Mouse (Mus musculus) hindbrain, embryonic 16.5 days (tissue): ENCODE measurements at regions not wholly inside any gene's neighbourhood (a gene's known extent, or its start where the extent isn't known, plus 50 kb on each side); places are given as distances from the start of the nearest gene placed in this dataset.

Experiments used
- ATAC-seq: fragments of 200-750 bp; cut with Nextera tagmentation; 2 replicates; pipeline ENCODE4 v1.8.0; 2017; ENCODE audit warnings: moderate TSS enrichment, moderate library complexity
- H3K27ac ChIP-seq: fragments of 300-500 bp; sonication (generic); 2 replicates; pipeline ENCODE4 v1.5.1; 2014; ENCODE audit warnings: low read depth, mild to moderate bottlenecking, control low read depth, low read length, moderate library complexity
- H3K27me3 ChIP-seq: fragments of 300-500 bp; sonication (generic); replicated peaks from 2 replicates; pipeline ENCODE4 v1.6.1; 2014; ENCODE audit warnings: low read length; ENCODE audit not compliant: control insufficient read depth, insufficient read depth
- H3K36me3 ChIP-seq: fragments of 300-500 bp; sonication (generic); 2 replicates; pipeline ENCODE4 v1.6.1; 2014; ENCODE audit warnings: mild to moderate bottlenecking, low read length, moderate library complexity, mixed read lengths; ENCODE audit not compliant: control insufficient read depth, insufficient read depth
- H3K4me1 ChIP-seq: fragments of 300-500 bp; sonication (generic); 2 replicates; pipeline ENCODE4 v1.6.1; 2014; ENCODE audit warnings: low read depth, low read length; ENCODE audit not compliant: control insufficient read depth, insufficient read depth
- H3K4me2 ChIP-seq: fragments of 300-500 bp; sonication (generic); 2 replicates; pipeline ENCODE4 v1.6.1; 2014; ENCODE audit warnings: mild to moderate bottlenecking, low read length, control low read depth, moderate library complexity
- H3K4me3 ChIP-seq: fragments of 300-500 bp; sonication (generic); 2 replicates; pipeline ENCODE4 v1.5.1; 2014; ENCODE audit warnings: mild to moderate bottlenecking, low read length, control low read depth, moderate library complexity
- H3K9ac ChIP-seq: fragments of 300-500 bp; sonication (generic); 2 replicates; pipeline ENCODE4 v1.6.1; 2014; ENCODE audit warnings: low read depth, mild to moderate bottlenecking, control low read depth, low read length, moderate library complexity
- H3K9me3 ChIP-seq: fragments of 300-500 bp; sonication (generic); 2 replicates; pipeline ENCODE4 v1.6.1; 2014; ENCODE audit warnings: mild to moderate bottlenecking, low read length, moderate library complexity; ENCODE audit not compliant: control insufficient read depth
- WGBS: fragments of 180-500 bp; shearing (Covaris S2); extraction: QIAGEN DNeasy Blood & Tissue Kit; methylation state at CpG from one replicate; pipeline ENCODE4 v1.1.7; 2014; 5-methylcytosine and 5-hydroxymethylcytosine counted together

DNA sequence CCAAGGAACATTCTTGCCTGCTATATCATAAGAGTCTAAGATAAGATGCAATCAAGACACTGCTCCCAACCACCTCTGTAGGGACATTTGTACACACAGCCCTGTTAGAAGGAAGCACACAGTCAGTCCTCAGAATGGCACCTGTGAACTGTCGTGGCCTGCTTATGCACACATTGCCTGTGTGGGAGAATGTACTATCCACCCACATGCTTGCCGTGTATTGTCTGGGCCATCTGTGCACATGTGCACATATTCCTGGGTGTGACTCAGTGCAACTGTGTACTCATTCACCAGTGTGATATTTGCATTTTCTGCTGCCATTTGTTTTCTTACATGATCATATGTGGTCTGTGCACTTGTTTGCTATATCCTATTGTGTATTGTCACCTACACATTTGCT, 333.8 kb upstream of the 3110018I06Rik start:
- no peaks in the 10 kb centered on the region for H3K36me3 ChIP-seq
- no peak overlapping the region for H3K4me2 ChIP-seq
- H3K4me1 ChIP-seq = no peaks in the 10 kb centered on the region
- no peak for ATAC-seq
- no peak overlapping the region for H3K9ac ChIP-seq
- 89% methylated on average over 2 of the region's 2 CpGs for WGBS
- no peak overlapping the region for H3K4me3 ChIP-seq
- peaks cover 2% of the 10 kb centered on the region; the same call in 1 of the 2 replicates for H3K27me3 ChIP-seq
- H3K27ac ChIP-seq = no peak overlapping the region
- no peaks in the 10 kb centered on the region for H3K9me3 ChIP-seq

DNA sequence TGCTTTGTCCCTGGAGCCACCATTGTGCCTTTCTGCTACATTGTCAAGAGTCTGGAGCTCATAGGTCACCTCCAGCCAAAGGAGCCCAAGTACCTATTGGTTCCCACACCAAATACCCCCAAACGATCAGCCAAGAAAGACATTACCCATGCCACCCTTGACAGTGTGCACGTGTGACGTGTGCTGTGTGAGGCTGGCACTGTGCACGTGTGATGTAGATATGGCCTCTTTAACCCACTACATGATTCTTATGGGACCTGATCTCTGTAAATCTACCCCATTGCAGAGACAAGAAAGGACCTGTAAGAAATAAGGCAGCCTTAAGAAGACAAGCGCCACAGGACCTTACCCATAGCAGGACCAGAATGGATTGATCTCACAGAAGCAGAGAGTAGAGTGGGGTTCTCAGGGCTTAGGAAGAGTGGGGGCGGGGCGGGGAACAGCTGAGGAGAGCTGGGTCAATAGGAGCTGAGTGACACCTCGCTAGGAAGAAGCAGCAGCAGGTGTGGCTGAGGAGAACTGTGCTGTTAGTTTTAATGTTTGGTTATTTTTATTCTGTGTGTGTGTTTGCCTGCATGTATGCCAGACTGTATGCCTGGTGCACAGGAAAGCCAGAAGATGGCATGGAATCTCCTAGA, 331.5 kb upstream of the 3110018I06Rik start:
- H3K9ac ChIP-seq = no peak overlapping the region
- 80% methylated on average over 8 of the region's 8 CpGs for WGBS
- H3K36me3 ChIP-seq = no peaks in the 10 kb centered on the region
- H3K9me3 ChIP-seq = no peaks in the 10 kb centered on the region
- no peak for ATAC-seq
- no peak overlapping the region for H3K4me3 ChIP-seq
- no peak overlapping the region for H3K4me2 ChIP-seq
- peaks cover 2% of the 10 kb centered on the region; the same call in 1 of the 2 replicates for H3K27me3 ChIP-seq
- no peak overlapping the region for H3K27ac ChIP-seq
- H3K4me1 ChIP-seq = 0 out of 2 replicates have a peak, but pooled peaks cover 2% of the 10 kb centered on the region

DNA sequence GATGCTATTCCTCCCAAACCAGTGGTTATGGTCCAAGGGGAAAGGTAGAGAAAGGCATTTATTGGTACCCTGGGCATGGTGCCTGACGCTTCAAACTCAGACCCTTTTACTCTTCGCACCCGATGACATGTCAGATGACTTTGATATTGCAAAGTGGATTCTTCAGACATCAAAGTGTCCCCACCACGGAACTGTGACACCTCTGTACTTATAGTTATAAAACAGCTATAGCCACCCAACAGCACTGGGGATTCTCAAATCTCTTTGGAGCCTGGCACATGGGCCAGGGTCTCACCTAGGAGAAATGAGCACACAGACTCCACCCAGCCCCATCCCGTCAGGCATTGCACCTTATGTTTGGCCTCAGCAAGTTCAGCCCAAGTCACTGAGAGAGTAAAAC, 329.3 kb upstream of the 3110018I06Rik start:
- Histone ChIP-seq H3K4me1 (0 out of 2 replicates have a peak, but pooled peaks cover 2% of the 10 kb centered on the region), H3K36me3 (no peaks in the 10 kb centered on the region), H3K27ac (no peak overlapping the region), H3K27me3 (peaks cover 2% of the 10 kb centered on the region; the same call in 1 of the 2 replicates), H3K9me3 (no peaks in the 10 kb centered on the region), H3K9ac (no peak overlapping the region), H3K4me3 (no peak overlapping the region), H3K4me2 (no peak overlapping the region)
- 76% methylated on average over 5 of the region's 5 CpGs for WGBS
- ATAC-seq = no peak

DNA sequence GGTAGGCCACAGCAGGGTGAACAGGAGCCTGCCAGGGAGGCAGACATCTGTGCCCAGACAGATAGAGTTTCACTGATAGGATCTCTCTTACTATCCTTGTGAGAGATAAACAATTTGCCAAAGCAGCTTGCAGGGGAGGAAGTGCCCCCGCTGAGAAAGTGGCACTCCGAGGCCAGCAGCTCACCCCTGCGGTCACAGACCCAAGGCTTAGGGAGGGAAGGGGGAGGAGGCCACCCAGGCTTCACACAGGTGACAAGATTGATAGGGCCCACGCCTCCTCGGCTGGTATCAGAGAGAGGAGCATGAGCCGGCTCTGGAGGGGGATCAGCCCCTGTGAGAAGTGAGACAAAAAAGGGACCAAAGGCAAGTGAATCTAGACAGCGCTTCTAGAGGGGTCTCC, 328.3 kb upstream of the 3110018I06Rik start:
- no peak overlapping the region for H3K27ac ChIP-seq
- H3K36me3 ChIP-seq = no peaks in the 10 kb centered on the region
- H3K9me3 ChIP-seq = no peaks in the 10 kb centered on the region
- ATAC-seq = no peak
- 9% methylated on average over 7 of the region's 7 CpGs for WGBS
- no peak overlapping the region for H3K4me3 ChIP-seq
- H3K4me2 ChIP-seq = no peak overlapping the region
- H3K27me3 ChIP-seq = peaks cover 2% of the 10 kb centered on the region; the same call in 1 of the 2 replicates
- no peak overlapping the region for H3K9ac ChIP-seq
- H3K4me1 ChIP-seq = 0 out of 2 replicates have a peak, but pooled peaks cover 2% of the 10 kb centered on the region

DNA sequence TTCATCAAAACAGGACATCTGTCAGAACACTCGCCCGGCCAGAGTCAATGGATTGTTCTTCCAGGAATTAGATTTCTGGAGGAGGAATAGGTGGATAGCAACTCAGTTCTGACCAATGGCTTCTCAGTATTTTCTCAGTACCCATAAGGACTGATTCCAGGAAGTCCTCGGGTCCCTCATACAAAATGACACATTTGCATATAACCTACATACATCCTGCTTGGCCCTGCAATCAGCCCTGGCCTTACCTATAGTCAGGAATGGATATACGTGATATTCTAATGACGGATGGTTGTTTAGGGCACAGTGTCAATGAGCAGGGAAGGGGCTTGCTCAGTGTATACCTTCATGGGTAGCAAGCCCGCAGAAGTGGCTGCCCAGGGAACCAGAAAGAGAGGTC, 327.8 kb upstream of the 3110018I06Rik start:
- ATAC-seq = no peak
- H3K9ac ChIP-seq = no peak overlapping the region
- peaks cover 2% of the 10 kb centered on the region; the same call in 1 of the 2 replicates for H3K27me3 ChIP-seq
- H3K4me1 ChIP-seq = 0 out of 2 replicates have a peak, but pooled peaks cover 2% of the 10 kb centered on the region
- WGBS = 36% methylated on average over 6 of the region's 6 CpGs
- H3K4me3 ChIP-seq = no peak overlapping the region
- no peaks in the 10 kb centered on the region for H3K36me3 ChIP-seq
- H3K27ac ChIP-seq = no peak overlapping the region
- no peak overlapping the region for H3K4me2 ChIP-seq
- H3K9me3 ChIP-seq = no peaks in the 10 kb centered on the region

DNA sequence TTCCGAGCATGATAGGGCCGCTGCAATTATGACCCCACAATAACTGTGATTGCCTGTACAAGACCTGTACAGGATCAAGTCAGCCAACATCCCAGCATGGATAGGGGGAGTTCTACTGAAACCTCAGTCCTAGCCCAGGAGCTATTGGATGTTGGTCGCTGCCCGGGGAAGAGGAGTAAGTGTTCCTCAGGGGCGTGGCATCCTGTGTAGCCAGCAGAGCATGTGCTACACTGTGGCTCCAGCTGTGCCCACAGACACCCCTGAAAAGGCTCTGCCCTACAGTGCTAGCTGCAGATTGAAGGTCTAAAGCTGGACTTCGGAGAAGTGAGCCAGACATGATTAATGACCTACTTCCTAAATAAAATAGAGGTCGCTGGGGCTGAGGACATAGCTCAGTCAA, 317.5 kb upstream of the 3110018I06Rik start:
- Histone ChIP-seq H3K9ac (no peak overlapping the region), H3K9me3 (no peaks in the 10 kb centered on the region), H3K27ac (no peak overlapping the region), H3K4me1 (no peaks in the 10 kb centered on the region), H3K4me2 (no peak overlapping the region), H3K4me3 (no peak overlapping the region), H3K36me3 (no peaks in the 10 kb centered on the region), H3K27me3 (no peaks in the 10 kb centered on the region)
- no peak for ATAC-seq
- WGBS = 73% methylated on average over 7 of the region's 7 CpGs

DNA sequence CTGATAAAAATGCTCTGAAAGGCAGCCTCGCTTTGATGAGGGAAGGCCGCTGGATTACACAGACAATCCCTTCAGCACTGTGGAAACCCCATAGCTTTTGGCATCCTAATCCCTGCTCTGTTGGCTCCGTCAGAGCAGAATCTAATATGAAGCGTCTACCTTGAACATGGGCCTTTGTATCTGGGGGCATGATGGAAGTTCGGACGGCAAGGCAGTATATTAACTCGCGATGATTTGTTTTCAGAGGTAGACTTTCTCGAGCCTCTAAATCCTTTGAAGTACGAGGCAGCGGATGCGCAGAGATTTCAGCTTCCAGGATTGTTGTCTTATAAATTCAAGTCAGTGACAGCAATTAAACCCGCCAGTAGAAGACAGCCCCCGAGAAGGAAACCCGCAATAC, 316.8 kb upstream of the 3110018I06Rik start:
- 80% methylated on average over 15 of the region's 15 CpGs for WGBS
- no peak overlapping the region for H3K4me3 ChIP-seq
- no peak overlapping the region for H3K4me2 ChIP-seq
- H3K4me1 ChIP-seq = no peaks in the 10 kb centered on the region
- H3K27me3 ChIP-seq = no peaks in the 10 kb centered on the region
- no peak for ATAC-seq
- H3K36me3 ChIP-seq = no peaks in the 10 kb centered on the region
- H3K9me3 ChIP-seq = no peaks in the 10 kb centered on the region
- H3K27ac ChIP-seq = no peak overlapping the region
- no peak overlapping the region for H3K9ac ChIP-seq

DNA sequence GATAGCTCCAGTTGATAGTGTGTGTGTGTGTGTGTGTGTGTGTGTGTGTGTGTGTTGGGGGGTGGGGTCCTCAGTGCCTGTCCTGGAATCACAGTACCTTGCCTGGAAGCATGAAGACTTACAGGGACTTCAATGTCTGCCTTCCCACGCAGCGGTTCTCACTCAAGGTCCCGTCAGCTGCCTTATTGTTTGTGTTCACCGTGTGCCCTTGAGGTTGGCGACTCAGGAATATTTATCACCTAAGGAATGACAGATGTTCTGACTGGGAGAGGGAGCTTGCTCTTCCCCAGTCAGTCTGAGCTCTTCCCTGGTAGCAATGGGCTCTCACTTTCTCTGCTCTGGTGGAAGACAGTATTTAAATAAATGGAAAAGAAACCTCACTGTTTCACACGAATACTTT, 309.8 kb upstream of the 3110018I06Rik start:
- WGBS = 77% methylated on average over 6 of the region's 6 CpGs
- H3K27me3 ChIP-seq = no peaks in the 10 kb centered on the region
- H3K27ac ChIP-seq = no peak overlapping the region
- no peaks in the 10 kb centered on the region for H3K9me3 ChIP-seq
- H3K36me3 ChIP-seq = no peaks in the 10 kb centered on the region
- no peak overlapping the region for H3K4me2 ChIP-seq
- H3K4me1 ChIP-seq = no peaks in the 10 kb centered on the region; the same call in 1 of the 2 replicates
- ATAC-seq = no peak
- no peak overlapping the region for H3K4me3 ChIP-seq
- H3K9ac ChIP-seq = no peak overlapping the region

DNA sequence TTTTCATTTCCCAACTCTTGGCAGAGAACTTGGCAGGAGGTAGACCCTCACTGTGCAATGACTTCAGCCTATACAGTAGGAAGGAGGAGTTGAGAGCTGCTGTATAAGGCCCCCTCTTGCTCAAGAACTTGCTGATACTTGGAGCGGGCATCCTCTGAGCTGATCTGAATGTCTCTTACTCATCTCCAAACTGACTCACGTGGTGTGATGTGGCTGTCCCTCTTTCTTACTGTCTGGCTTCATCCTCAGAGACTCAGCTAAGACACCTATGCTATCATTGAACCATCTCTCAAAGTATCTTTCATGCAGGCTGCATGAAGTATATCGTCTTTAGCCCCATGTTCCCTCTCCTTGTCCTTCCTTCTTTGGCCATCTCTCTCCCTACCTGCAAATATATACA, 307.9 kb upstream of the 3110018I06Rik start:
- WGBS = 90% methylated on average over 3 of the region's 3 CpGs
- no peak overlapping the region for H3K4me3 ChIP-seq
- no peaks in the 10 kb centered on the region for H3K27me3 ChIP-seq
- no peak overlapping the region for H3K27ac ChIP-seq
- H3K4me1 ChIP-seq = no peaks in the 10 kb centered on the region; the same call in none of the 2 replicates
- H3K4me2 ChIP-seq = no peak overlapping the region
- ATAC-seq = no peak
- no peaks in the 10 kb centered on the region for H3K9me3 ChIP-seq
- H3K9ac ChIP-seq = no peak overlapping the region
- no peaks in the 10 kb centered on the region for H3K36me3 ChIP-seq
